Mouse (Mus musculus): ENCODE data around the gene Slc35f3. TPM values are rescaled to one million over a fixed set of nuclear protein-coding genes. Genes with fewer than 3 reads are reported as not detected.
"Not testable (repeated sequence)": the region's sequence is repeated elsewhere in the genome, so short reads cannot be mapped to it uniquely, and the experiment has no call there.

The Slc35f3 gene
- total RNA-seq, 2 experiments from 2014 or later: not detected

- intact Hi-C loops (cut with DNase I): no loop called here
Measured at GRCm38 (mm10) chr8:126395386-126395785, 97.0 kb downstream of the Slc35f3 start.

GRCm38 (mm10) chr8:126395917-126396316 is 97.6 kb downstream of the Slc35f3 start:
- DNase-seq: no peak
- intact Hi-C loops (cut with DNase I): no loop called here

More at GRCm38 (mm10) chr8:126395386-126395785, 97.0 kb downstream of the Slc35f3 start:
- no peak for DNase-seq

DNA sequence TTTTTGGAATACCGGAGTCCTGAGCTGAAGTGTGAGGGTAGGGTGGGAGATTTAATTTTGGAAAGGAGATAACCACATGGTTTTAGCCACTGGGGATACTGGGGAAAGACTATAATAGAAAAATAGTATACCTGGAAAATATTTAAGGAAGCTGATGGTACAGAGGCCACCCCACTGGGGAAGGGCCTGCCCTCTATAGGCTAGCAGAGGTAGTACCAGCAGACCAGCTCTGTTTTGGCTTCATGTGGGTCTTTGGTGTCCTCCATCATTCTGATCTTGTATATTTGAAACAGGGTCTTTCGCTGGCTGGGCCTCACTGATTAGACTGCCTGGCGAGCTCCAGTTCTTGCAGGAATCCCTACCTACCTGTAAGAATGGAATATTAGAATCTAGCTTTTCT is 100.0 kb downstream of the Slc35f3 start:
- DNase-seq: no peak
- intact Hi-C loops (cut with DNase I): no loop called here

DNA sequence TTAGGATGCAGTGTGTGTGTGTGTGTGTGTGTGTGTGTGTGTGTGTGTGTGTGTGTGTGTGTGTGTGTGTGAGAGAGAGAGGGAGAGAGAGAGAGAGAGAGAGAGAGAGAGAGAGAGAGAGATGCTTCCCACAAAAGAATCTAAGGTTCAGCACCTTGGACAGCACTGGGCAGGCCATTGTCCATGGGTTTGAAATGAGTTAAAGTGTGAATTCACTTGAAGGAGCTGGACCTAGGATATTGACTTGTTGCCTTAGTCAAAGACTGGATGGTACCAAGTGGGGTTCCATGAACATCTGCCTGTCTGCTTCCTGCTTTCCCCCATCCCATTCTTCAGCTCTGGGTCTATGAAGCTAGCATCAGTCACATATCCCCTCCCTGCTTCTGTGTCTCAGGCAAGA is 106.2 kb downstream of the Slc35f3 start:
- DNase-seq; intact Hi-C loops (cut with DNase I): not testable (repeated sequence)

- no peak for DNase-seq
- intact Hi-C loops (cut with DNase I): no loop called here
Measured at GRCm38 (mm10) chr8:126405030-126405429, 106.7 kb downstream of the Slc35f3 start.

DNA sequence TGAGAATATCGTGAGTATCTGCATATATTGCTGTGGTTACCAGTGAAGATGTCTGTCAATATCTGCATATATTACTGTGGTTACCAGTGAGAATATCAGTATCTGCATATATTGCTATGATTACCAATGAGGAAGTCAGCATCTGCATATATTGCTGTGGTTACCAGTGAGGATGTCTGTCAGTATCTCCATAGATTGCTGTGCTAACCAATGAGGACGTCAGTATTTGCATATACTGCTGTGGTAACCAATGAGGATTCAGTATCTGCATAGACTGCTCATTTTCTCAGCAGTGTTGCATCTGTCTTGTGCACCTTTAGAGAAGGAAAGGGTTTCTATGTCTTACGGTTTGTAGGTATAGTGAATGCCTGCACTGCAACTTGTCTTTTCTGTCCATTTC is 122.5 kb downstream of the Slc35f3 start:
- intact Hi-C loops (cut with DNase I): loop anchor here (5.0 kb wide), 1 partner anchor 526 kb away; the partner anchor contains the start of gene Tomm20
- DNase-seq: no peak

DNA sequence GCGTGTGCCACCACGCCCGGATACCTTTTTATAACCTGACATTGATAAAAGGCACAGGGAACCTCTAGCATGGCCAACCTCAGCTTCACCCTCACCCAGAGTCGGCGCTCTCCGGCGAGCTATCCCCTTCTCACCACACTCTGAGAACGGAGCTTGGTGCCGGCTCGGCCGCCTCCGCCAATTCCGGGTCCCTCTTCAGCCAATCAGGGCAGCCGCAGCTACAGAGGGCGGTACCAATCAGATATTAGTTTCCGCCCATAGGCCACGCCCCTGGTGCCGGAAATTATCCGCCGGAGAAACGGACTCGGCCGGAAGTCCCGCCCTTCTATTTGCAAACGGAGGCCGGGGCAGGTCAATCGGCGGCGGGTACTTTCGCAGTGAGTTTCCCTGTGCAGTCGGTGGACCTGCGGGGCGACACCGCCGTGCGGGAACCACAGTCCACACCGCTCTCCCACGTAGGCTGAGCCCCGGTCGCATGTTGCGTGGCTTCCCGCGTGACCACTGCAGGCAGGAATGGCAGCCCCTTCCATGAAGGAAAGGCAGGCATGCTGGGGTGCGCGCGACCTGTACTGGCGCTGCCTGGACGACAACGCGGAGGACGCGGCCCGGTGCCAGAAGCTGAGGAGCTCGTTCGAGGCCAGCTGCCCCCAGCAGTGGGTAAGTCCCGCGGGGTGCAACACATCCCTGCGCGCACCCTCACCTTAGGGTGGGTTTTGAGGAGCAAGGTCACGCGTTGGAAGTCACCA is 124.0 kb downstream of the Slc35f3 start, which contains the start of gene Coa6:
Coa6 (plus strand) TSS at position 342 of the 746 bp plus-strand sequence.
- intact Hi-C loops (cut with DNase I): loop anchor here (5.0 kb wide), 1 partner anchor 525 kb away; the partner anchor contains the start of gene Tomm20
- peak; percentile 98 to 99 for DNase-seq

DNA sequence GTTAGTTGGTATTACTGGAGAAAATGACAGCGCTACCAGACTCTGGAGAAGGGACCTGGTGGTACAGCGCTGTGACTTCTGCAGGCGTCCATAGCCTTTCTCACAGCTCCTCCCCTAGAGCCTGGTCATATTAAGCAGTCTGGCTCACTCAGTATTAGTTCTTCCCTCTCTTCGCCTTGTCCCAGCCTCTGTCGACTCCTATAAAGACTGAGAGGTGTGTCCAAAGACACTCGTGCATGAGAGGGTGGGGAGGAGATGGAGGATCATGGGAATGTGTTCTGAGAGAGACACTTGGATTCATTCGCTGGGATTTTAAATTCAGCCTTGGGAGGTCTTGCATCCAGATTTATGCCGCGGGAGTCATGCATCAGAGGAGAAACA is 124.6 kb downstream of the Slc35f3 start:
- DNase-seq: no peak
- intact Hi-C loops (cut with DNase I): loop anchor here (5.0 kb wide), 1 partner anchor 524 kb away; the partner anchor contains the start of gene Tomm20

- DNase-seq: no peak
- intact Hi-C loops (cut with DNase I): loop anchor here (5.0 kb wide), 1 partner anchor 523 kb away; the partner anchor contains the start of gene Tomm20
Measured at GRCm38 (mm10) chr8:126424163-126424562, 125.8 kb downstream of the Slc35f3 start.

- no peak for DNase-seq
- intact Hi-C loops (cut with DNase I): loop anchor here (5.0 kb wide), 1 partner anchor 522 kb away; the partner anchor contains the start of gene Tomm20
Measured at GRCm38 (mm10) chr8:126424946-126425345, 126.6 kb downstream of the Slc35f3 start.

GRCm38 (mm10) chr8:126429635-126430034 is 131.3 kb downstream of the Slc35f3 start:
- intact Hi-C loops (cut with DNase I): no loop called here
- no peak for DNase-seq

- intact Hi-C loops (cut with DNase I): no loop called here
- no peak for DNase-seq
Measured at GRCm38 (mm10) chr8:126433827-126434226, 135.5 kb downstream of the Slc35f3 start.

DNA sequence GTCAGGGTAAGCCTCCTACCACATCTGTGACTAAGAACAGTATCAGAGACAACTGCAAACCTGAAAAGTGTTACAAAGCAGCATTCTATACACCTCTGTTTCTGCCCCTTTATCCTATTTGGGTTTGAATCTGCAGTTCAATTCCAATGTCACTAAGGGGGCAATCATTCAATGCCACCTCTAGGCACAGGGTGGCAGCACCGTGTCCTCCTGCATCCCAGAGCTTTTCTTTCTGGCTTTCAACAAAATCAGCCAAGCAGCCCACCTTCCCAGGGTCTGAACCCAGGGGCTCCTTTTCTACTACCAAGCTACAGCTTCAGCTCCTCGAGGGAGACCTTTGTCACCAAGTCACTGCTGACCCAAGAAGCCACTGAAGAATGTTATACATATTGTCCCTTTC is 140.6 kb downstream of the Slc35f3 start:
- no peak for DNase-seq
- intact Hi-C loops (cut with DNase I): no loop called here

Other genes with a start within 250 kb of the Slc35f3 start
- gene Coa6, start 124.0 kb downstream of the Slc35f3 start, total RNA-seq (2021): 10 to 100 TPM; 21.7 to 24.6 TPM
- gene Tarbp1, start 176.5 kb downstream of the Slc35f3 start, total RNA-seq (2021): 1 to 10 TPM; 3.7 to 4.9 TPM